In genomic region chr4:120854588-120855319, GRCm38 (mm10) we compare ENCODE assay signal across 8 mouse cellular contexts. TPM values are rescaled to one million over a fixed set of nuclear protein-coding genes. Genes with fewer than 3 reads are reported as not detected.
DNase-seq lines count a peak whose midpoint lies in the region; ATAC-seq lines count a peak whose summit lies in the region.

Rims3 (plus strand) TSS chr4:120854816.

- DNase-seq in ES-CJ7 (ENCODE audit: low read depth, low spot score): peak; percentile 65
- peak; percentile 51 to 61 for DNase-seq in adrenal gland, postnatal 36 days
- DNase-seq in hindbrain, embryonic 11.5 days (ENCODE audit: low spot score): peak; percentile 78
- DNase-seq in layer of hippocampus, postnatal 14 days (ENCODE audit: low spot score in 2 of 2): peak in 1 of 2 experiments; percentile 33
- DNase-seq in lung, postnatal 10 days: peak; percentile 47
- peak; percentile 19 for DNase-seq in ovary, postnatal 14 days (ENCODE audit: low spot score)
- peak; percentile 73 for DNase-seq in thymus, postnatal 4 days

- WGBS in embryonic facial prominence, embryonic 12.5 days: 2% methylated on average over 44 of the region's 68 CpGs
- WGBS in hindbrain, embryonic 11.5 days: 2% methylated on average over 42 of the region's 68 CpGs

- no peak within 1 kb of the TSS for H3K27ac ChIP-seq in embryonic facial prominence, embryonic 12.5 days
- H3K27ac ChIP-seq in hindbrain, embryonic 11.5 days (ENCODE audit: low read depth, low read length): no peak within 1 kb of the TSS

- no peaks in the 10 kb centered on the region for H3K36me3 ChIP-seq in embryonic facial prominence, embryonic 12.5 days
- H3K36me3 ChIP-seq in hindbrain, embryonic 11.5 days (ENCODE audit: control insufficient read depth, insufficient read depth, low read length): no peaks in the 10 kb centered on the region

- ATAC-seq in embryonic facial prominence, embryonic 12.5 days (ENCODE audit: insufficient number of reproducible peaks, insufficient read depth, low FRiP score, low TSS enrichment): peak; percentile 23; the same call in 1 of the 2 replicates
- ATAC-seq in hindbrain, embryonic 11.5 days (ENCODE audit: low FRiP score): peak; percentile 86

- no peaks in the 10 kb centered on the region for H3K9me3 ChIP-seq in embryonic facial prominence, embryonic 12.5 days
- H3K9me3 ChIP-seq in hindbrain, embryonic 11.5 days (ENCODE audit: control insufficient read depth, low read length): no peaks in the 10 kb centered on the region

- H3K4me1 ChIP-seq in embryonic facial prominence, embryonic 12.5 days: 0 out of 2 replicates have a peak, but pooled peaks cover 2% of the 10 kb centered on the region
- peaks cover 9% of the 10 kb centered on the region for H3K4me1 ChIP-seq in hindbrain, embryonic 11.5 days (replicated peaks; ENCODE audit: control insufficient read depth, insufficient read depth, low read length)

- H3K4me2 ChIP-seq in embryonic facial prominence, embryonic 12.5 days (replicated peaks): peak within 1 kb of the TSS; percentile 99
- H3K4me2 ChIP-seq in hindbrain, embryonic 11.5 days (replicated peaks; ENCODE audit: low read depth, low read length): peak within 1 kb of the TSS; percentile 87

- peaks cover 51% of the 10 kb centered on the region for H3K27me3 ChIP-seq in embryonic facial prominence, embryonic 12.5 days
- peaks cover 4% of the 10 kb centered on the region for H3K27me3 ChIP-seq in hindbrain, embryonic 11.5 days (ENCODE audit: control insufficient read depth, insufficient read depth, low read length)

- H3K9ac ChIP-seq in embryonic facial prominence, embryonic 12.5 days: peak within 1 kb of the TSS; percentile 62
- H3K9ac ChIP-seq in hindbrain, embryonic 11.5 days (ENCODE audit: low read depth, low read length): peak within 1 kb of the TSS; percentile 74

- peak within 1 kb of the TSS; percentile 58 for H3K4me3 ChIP-seq in embryonic facial prominence, embryonic 12.5 days
- H3K4me3 ChIP-seq in hindbrain, embryonic 11.5 days (ENCODE audit: low read depth, low read length): peak within 1 kb of the TSS; percentile 72

RNA-seq across cellular contexts. Expression of gene Rims3, which starts in this region (rescaled TPM):
- 1 to 10 TPM; 5.5 to 6.2 TPM for total RNA-seq in adrenal gland, postnatal 36 days (2021)
- polyA plus RNA-seq in embryonic facial prominence, embryonic 12.5 days (2016; fragmentation: Nextera tagmentation; extraction: Ambion mirVana): 3.8 and 4.2 TPM in 2 replicates
- polyA plus RNA-seq in hindbrain, embryonic 11.5 days (2014; fragmentation: Nextera tagmentation; extraction: Ambion mirVana): 3.5 and 3.6 TPM in 2 replicates
- 10 to 100 TPM; 17.5 to 24.7 TPM for total RNA-seq in layer of hippocampus, postnatal 14 days (2021)
